Mouse (Mus musculus) embryonic facial prominence, embryonic 12.5 days (tissue): ENCODE data around the gene Nr6a1. TPM values are rescaled to one million over a fixed set of nuclear protein-coding genes. Genes with fewer than 3 reads are reported as not detected.

Experiments used
- ATAC-seq: fragments of 200-750 bp; cut with Nextera tagmentation; 2 replicates; pipeline ENCODE4 v1.8.0; 2017; ENCODE audit not compliant: insufficient number of reproducible peaks, insufficient read depth, low FRiP score, low TSS enrichment
- H3K27ac ChIP-seq: fragments of 300-500 bp; sonication (generic); 2 replicates; pipeline ENCODE4 v1.5.1; 2016; ENCODE audit warnings: mild to moderate bottlenecking
- H3K27me3 ChIP-seq: fragments of 300-500 bp; sonication (generic); 2 replicates; pipeline ENCODE4 v1.6.1; 2016; ENCODE audit warnings: mild to moderate bottlenecking, moderate library complexity
- H3K36me3 ChIP-seq: fragments of 300-500 bp; sonication (generic); 2 replicates; pipeline ENCODE4 v1.6.1; 2016; ENCODE audit warnings: mild to moderate bottlenecking
- H3K4me1 ChIP-seq: fragments of 300-500 bp; sonication (generic); 2 replicates; pipeline ENCODE4 v1.6.1; 2016
- H3K4me2 ChIP-seq: fragments of 300-500 bp; sonication (generic); replicated peaks from 2 replicates; pipeline ENCODE4 v1.6.1; 2016; ENCODE audit warnings: mild to moderate bottlenecking, moderate library complexity
- H3K4me3 ChIP-seq: fragments of 300-500 bp; sonication (generic); 2 replicates; pipeline ENCODE4 v1.5.1; 2016; ENCODE audit warnings: mild to moderate bottlenecking
- H3K9ac ChIP-seq: fragments of 300-500 bp; sonication (generic); 2 replicates; pipeline ENCODE4 v1.6.1; 2016; ENCODE audit warnings: mild to moderate bottlenecking, moderate library complexity
- H3K9me3 ChIP-seq: fragments of 300-500 bp; sonication (generic); 2 replicates; pipeline ENCODE4 v1.6.1; 2016; ENCODE audit warnings: mild to moderate bottlenecking, moderate library complexity
- WGBS: fragments of 180-500 bp; shearing (Covaris S2); methylation state at CpG from one replicate; pipeline ENCODE4 v1.1.7; 2016; 5-methylcytosine and 5-hydroxymethylcytosine counted together
- polyA plus RNA-seq: library from polyadenylated mRNA; unstranded; fragments of >200 nt; fragmentation: Nextera tagmentation; extraction: Ambion mirVana; gene quantifications from 2 replicates; pipeline ENCODE4 v1.2.1, GENCODE M21; 2016

The Nr6a1 gene
- polyA plus RNA-seq, 1 experiment from 2014 or later = 2.0 TPM

GRCm38 (mm10) chr2:38817487-38817886 lies 110.0 kb downstream of the Nr6a1 start:
- 77% methylated on average over 4 of the region's 4 CpGs for WGBS
- no peaks in the 10 kb centered on the region for H3K27me3 ChIP-seq
- H3K4me3 ChIP-seq = no peak overlapping the region
- no peak overlapping the region for H3K27ac ChIP-seq
- no peaks in the 10 kb centered on the region for H3K36me3 ChIP-seq
- ATAC-seq = no peak
- H3K9ac ChIP-seq = no peak overlapping the region
- H3K9me3 ChIP-seq = no peaks in the 10 kb centered on the region
- H3K4me1 ChIP-seq = no peaks in the 10 kb centered on the region; the same call in 1 of the 2 replicates
- H3K4me2 ChIP-seq = no peak overlapping the region

GRCm38 (mm10) chr2:38797087-38797624 lies 130.3 kb downstream of the Nr6a1 start:
- no peak overlapping the region for H3K9ac ChIP-seq
- H3K4me3 ChIP-seq = no peak overlapping the region
- H3K4me2 ChIP-seq = no peak overlapping the region
- H3K27me3 ChIP-seq = no peaks in the 10 kb centered on the region
- H3K4me1 ChIP-seq = no peaks in the 10 kb centered on the region
- H3K27ac ChIP-seq = no peak overlapping the region
- ATAC-seq = no peak
- 26% methylated on average over 3 of the region's 3 CpGs for WGBS
- H3K36me3 ChIP-seq = no peaks in the 10 kb centered on the region
- H3K9me3 ChIP-seq = no peaks in the 10 kb centered on the region

GRCm38 (mm10) chr2:38787338-38787737 lies 140.2 kb downstream of the Nr6a1 start:
- Histone ChIP-seq H3K27ac (no peak overlapping the region), H3K4me2 (no peak overlapping the region), H3K9me3 (no peaks in the 10 kb centered on the region), H3K36me3 (no peaks in the 10 kb centered on the region), H3K4me3 (no peak overlapping the region), H3K9ac (no peak overlapping the region), H3K4me1 (peaks cover 13% of the 10 kb centered on the region), H3K27me3 (no peaks in the 10 kb centered on the region)
- no peak for ATAC-seq
- 33% methylated on average over 4 of the region's 4 CpGs for WGBS

GRCm38 (mm10) chr2:38786216-38786960 lies 141.1 kb downstream of the Nr6a1 start:
- WGBS = 25% methylated on average over 5 of the region's 5 CpGs
- ATAC-seq = no peak
- Histone ChIP-seq H3K4me2 (no peak overlapping the region), H3K9ac (no peak overlapping the region), H3K27me3 (no peaks in the 10 kb centered on the region), H3K9me3 (no peaks in the 10 kb centered on the region), H3K4me3 (no peak overlapping the region), H3K27ac (no peak overlapping the region), H3K36me3 (no peaks in the 10 kb centered on the region), H3K4me1 (peaks cover 17% of the 10 kb centered on the region)

- Histone ChIP-seq H3K36me3 (no peaks in the 10 kb centered on the region), H3K27ac (no peak overlapping the region), H3K4me1 (peaks cover 17% of the 10 kb centered on the region), H3K9me3 (no peaks in the 10 kb centered on the region), H3K4me3 (no peak overlapping the region), H3K9ac (no peak overlapping the region), H3K4me2 (no peak overlapping the region), H3K27me3 (no peaks in the 10 kb centered on the region)
- ATAC-seq = no peak
- 46% methylated on average over 3 of the region's 3 CpGs for WGBS
Observed at GRCm38 (mm10) chr2:38785113-38785512, 142.4 kb downstream of the Nr6a1 start.

GRCm38 (mm10) chr2:38784396-38784795 lies 143.1 kb downstream of the Nr6a1 start:
- H3K4me1 ChIP-seq = peaks cover 20% of the 10 kb centered on the region
- no peak overlapping the region for H3K4me3 ChIP-seq
- H3K4me2 ChIP-seq = no peak overlapping the region
- no peak overlapping the region for H3K9ac ChIP-seq
- no peaks in the 10 kb centered on the region for H3K27me3 ChIP-seq
- no peak overlapping the region for H3K27ac ChIP-seq
- WGBS = 9% methylated on average over 11 of the region's 11 CpGs
- no peaks in the 10 kb centered on the region for H3K36me3 ChIP-seq
- no peaks in the 10 kb centered on the region for H3K9me3 ChIP-seq
- ATAC-seq = no peak

- no peak overlapping the region for H3K27ac ChIP-seq
- H3K27me3 ChIP-seq = no peaks in the 10 kb centered on the region
- H3K4me1 ChIP-seq = peaks cover 20% of the 10 kb centered on the region
- H3K4me2 ChIP-seq = no peak overlapping the region
- ATAC-seq = no peak
- no peak overlapping the region for H3K9ac ChIP-seq
- 37% methylated on average over 5 of the region's 5 CpGs for WGBS
- no peaks in the 10 kb centered on the region for H3K36me3 ChIP-seq
- H3K4me3 ChIP-seq = no peak overlapping the region
- no peaks in the 10 kb centered on the region for H3K9me3 ChIP-seq
Observed at GRCm38 (mm10) chr2:38783364-38783763, 144.1 kb downstream of the Nr6a1 start.

GRCm38 (mm10) chr2:38782731-38783130 lies 144.8 kb downstream of the Nr6a1 start:
- Histone ChIP-seq H3K27ac (no peak overlapping the region), H3K4me1 (peaks cover 20% of the 10 kb centered on the region), H3K4me2 (peak overlapping the region; percentile 21; the same call in 1 of the 2 replicates), H3K36me3 (no peaks in the 10 kb centered on the region), H3K27me3 (no peaks in the 10 kb centered on the region), H3K4me3 (no peak overlapping the region), H3K9ac (no peak overlapping the region), H3K9me3 (no peaks in the 10 kb centered on the region)
- WGBS = 8% methylated on average over 1 of the region's 1 CpGs
- ATAC-seq = no peak

- ATAC-seq = no peak
- no peak overlapping the region for H3K4me3 ChIP-seq
- H3K27ac ChIP-seq = peak overlapping the region; percentile 41; the same call in 1 of the 2 replicates
- no peaks in the 10 kb centered on the region for H3K27me3 ChIP-seq
- H3K9ac ChIP-seq = no peak overlapping the region
- H3K36me3 ChIP-seq = no peaks in the 10 kb centered on the region
- peaks cover 20% of the 10 kb centered on the region for H3K4me1 ChIP-seq
- 7% methylated on average over 6 of the region's 6 CpGs for WGBS
- H3K9me3 ChIP-seq = no peaks in the 10 kb centered on the region
- H3K4me2 ChIP-seq = peak overlapping the region; percentile 21
Observed at GRCm38 (mm10) chr2:38781945-38782720, 145.4 kb downstream of the Nr6a1 start.

- WGBS = 85% methylated on average over 2 of the region's 2 CpGs
- H3K27ac ChIP-seq = no peak overlapping the region
- no peak for ATAC-seq
- no peaks in the 10 kb centered on the region for H3K27me3 ChIP-seq
- H3K36me3 ChIP-seq = no peaks in the 10 kb centered on the region
- H3K9me3 ChIP-seq = no peaks in the 10 kb centered on the region
- peaks cover 11% of the 10 kb centered on the region for H3K4me1 ChIP-seq
- no peak overlapping the region for H3K9ac ChIP-seq
- no peak overlapping the region for H3K4me2 ChIP-seq
- no peak overlapping the region for H3K4me3 ChIP-seq
Observed at GRCm38 (mm10) chr2:38779939-38780338, 147.5 kb downstream of the Nr6a1 start.

GRCm38 (mm10) chr2:38777326-38777725 lies 150.2 kb downstream of the Nr6a1 start:
- ATAC-seq = no peak
- Histone ChIP-seq H3K4me2 (no peak overlapping the region), H3K27me3 (no peaks in the 10 kb centered on the region), H3K27ac (no peak overlapping the region), H3K4me3 (no peak overlapping the region), H3K36me3 (no peaks in the 10 kb centered on the region), H3K4me1 (peaks cover 7% of the 10 kb centered on the region), H3K9me3 (no peaks in the 10 kb centered on the region), H3K9ac (no peak overlapping the region)
- 87% methylated on average over 2 of the region's 2 CpGs for WGBS

- no peak for ATAC-seq
- 89% methylated on average over 2 of the region's 2 CpGs for WGBS
- H3K9ac ChIP-seq = no peak overlapping the region
Observed at GRCm38 (mm10) chr2:38774936-38775335, 152.6 kb downstream of the Nr6a1 start.

More at GRCm38 (mm10) chr2:38774936-38775335, 152.6 kb downstream of the Nr6a1 start:
- no peaks in the 10 kb centered on the region for H3K27me3 ChIP-seq
- H3K36me3 ChIP-seq = no peaks in the 10 kb centered on the region
- H3K27ac ChIP-seq = no peak overlapping the region
- no peak overlapping the region for H3K4me3 ChIP-seq
- H3K4me1 ChIP-seq = peaks cover 22% of the 10 kb centered on the region
- H3K4me2 ChIP-seq = no peak overlapping the region
- no peaks in the 10 kb centered on the region for H3K9me3 ChIP-seq
